In genomic region chr2:144425761-144426160, GRCm38 (mm10) we compare ENCODE assay signal across 20 mouse cellular contexts. TPM values are rescaled to one million over a fixed set of nuclear protein-coding genes. Genes with fewer than 3 reads are reported as not detected.
A peak's percentile ranks its signal among the peaks of the same experiment; 100 is the strongest.
DNase-seq lines count a peak whose midpoint lies in the region; ATAC-seq and TF ChIP-seq lines count a peak whose summit lies in the region.
"Had no signal": no experiment of that assay in that cellular context is flagged by ENCODE, and none has a peak within 500 bp of the region (broad histone marks: within the 10 kb centered on the region; RNA-seq: fewer than 3 reads in every experiment).

No protein-coding gene starts in this region.

- peak; percentile 41 for DNase-seq in kidney, adult 11 months
- peak; percentile 74 for DNase-seq in adipocyte (ENCODE audit: low spot score)
- peak; percentile 7 for DNase-seq in kidney, postnatal 0 days (ENCODE audit: low spot score)
- peak; percentile 45 to 53 for DNase-seq in kidney, postnatal 36 days
- DNase-seq in embryo, embryonic 10 days (ENCODE audit: low spot score) = no peak
- no peak for DNase-seq in stomach, postnatal 0 days (ENCODE audit: low spot score)
- DNase-seq: adrenal gland, postnatal 14 days; cerebellum, adult 18-20 months; cerebellum, postnatal 10 days; embryo, embryonic 11 days; gastrocnemius, adult 2 months; gastrocnemius, postnatal 25 days had no signal

- H3K27me3 ChIP-seq in kidney, embryonic 14.5 days (ENCODE audit: control insufficient read depth, insufficient read depth, low read length) = no peaks in the 10 kb centered on the region
- no peaks in the 10 kb centered on the region for H3K27me3 ChIP-seq in kidney, postnatal 0 days (ENCODE audit: insufficient read depth, low read length)
- no peaks in the 10 kb centered on the region for H3K27me3 ChIP-seq in stomach, postnatal 0 days (ENCODE audit: control insufficient read depth, insufficient read depth, low read length)
- H3K27me3 ChIP-seq: embryonic facial prominence, embryonic 15.5 days; heart, embryonic 12.5 days had no signal

- no peak overlapping the region for H3K4me3 ChIP-seq in kidney, embryonic 14.5 days (ENCODE audit: low read length)
- H3K4me3 ChIP-seq in kidney, postnatal 0 days (replicated peaks; ENCODE audit: low read depth, low read length) = no peak overlapping the region
- no peak overlapping the region for H3K4me3 ChIP-seq in stomach, postnatal 0 days (ENCODE audit: low read depth, low read length)
- H3K4me3 ChIP-seq: embryonic facial prominence, embryonic 15.5 days; erythroblast, embryonic 14.5 days; forebrain, embryonic 10.5 days; gastrocnemius, adult 2 months; heart, embryonic 12.5 days; hindbrain, embryonic 10.5 days had no signal

- no peak for ATAC-seq in kidney, embryonic 14.5 days (ENCODE audit: low FRiP score, low TSS enrichment)
- no peak for ATAC-seq in kidney, postnatal 0 days (replicated peaks; ENCODE audit: low FRiP score, low read depth)
- no peak for ATAC-seq in stomach, postnatal 0 days (ENCODE audit: low FRiP score, low TSS enrichment)
- ATAC-seq: forebrain, embryonic 14.5 days had no signal

- TF ChIP-seq CTCF in kidney, postnatal 0 days (IDR thresholded peaks at IDR 0.05; ENCODE audit: low read depth) = no peak
- TF ChIP-seq CTCF in stomach, postnatal 0 days (IDR thresholded peaks at IDR 0.05; ENCODE audit: low read depth) = no peak

- 0 out of 2 replicates have a peak, but pooled peaks cover 5% of the 10 kb centered on the region for H3K4me1 ChIP-seq in kidney, embryonic 14.5 days (ENCODE audit: control insufficient read depth, insufficient read depth, low read length)
- no peaks in the 10 kb centered on the region for H3K4me1 ChIP-seq in kidney, postnatal 0 days (replicated peaks; ENCODE audit: insufficient read depth, low read length)
- no peaks in the 10 kb centered on the region for H3K4me1 ChIP-seq in stomach, postnatal 0 days (replicated peaks; ENCODE audit: control insufficient read depth, insufficient read depth)
- H3K4me1 ChIP-seq: embryonic facial prominence, embryonic 15.5 days; forebrain, embryonic 10.5 days; heart, embryonic 12.5 days; hindbrain, embryonic 10.5 days had no signal

- H3K9me3 ChIP-seq in kidney, embryonic 14.5 days (ENCODE audit: control insufficient read depth, low read length) = no peaks in the 10 kb centered on the region
- no peaks in the 10 kb centered on the region for H3K9me3 ChIP-seq in kidney, postnatal 0 days (replicated peaks; ENCODE audit: low read length)
- H3K9me3 ChIP-seq in stomach, postnatal 0 days (ENCODE audit: control insufficient read depth, low read length) = no peaks in the 10 kb centered on the region; the same call in 1 of the 2 replicates
- H3K9me3 ChIP-seq: embryonic facial prominence, embryonic 15.5 days; forebrain, embryonic 10.5 days; heart, embryonic 12.5 days; hindbrain, embryonic 10.5 days had no signal

- WGBS in kidney, embryonic 14.5 days = 20% methylated on average over 1 of the region's 1 CpGs
- WGBS in kidney, postnatal 0 days = 25% methylated on average over 1 of the region's 1 CpGs
- WGBS in stomach, postnatal 0 days = 75% methylated on average over 1 of the region's 1 CpGs

- TF ChIP-seq EP300 in stomach, postnatal 0 days (optimal IDR thresholded peaks at IDR 0.05) = no peak

- no peak overlapping the region for H3K27ac ChIP-seq in kidney, embryonic 14.5 days (ENCODE audit: low read depth, low read length)
- H3K27ac ChIP-seq in kidney, postnatal 0 days = no peak overlapping the region
- no peak overlapping the region for H3K27ac ChIP-seq in stomach, postnatal 0 days (replicated peaks)
- H3K27ac ChIP-seq: embryonic facial prominence, embryonic 15.5 days; forebrain, embryonic 10.5 days; gastrocnemius, adult 2 months; hindbrain, embryonic 10.5 days had no signal

- H3K36me3 ChIP-seq in kidney, embryonic 14.5 days (ENCODE audit: control insufficient read depth, insufficient read depth, low read length) = no peaks in the 10 kb centered on the region
- no peaks in the 10 kb centered on the region for H3K36me3 ChIP-seq in kidney, postnatal 0 days (ENCODE audit: insufficient read depth, low read length)
- no peaks in the 10 kb centered on the region for H3K36me3 ChIP-seq in stomach, postnatal 0 days (ENCODE audit: control insufficient read depth, insufficient read depth, low read length)
- H3K36me3 ChIP-seq: embryonic facial prominence, embryonic 15.5 days; forebrain, embryonic 10.5 days; heart, embryonic 12.5 days; hindbrain, embryonic 10.5 days had no signal

- no peak overlapping the region for H3K9ac ChIP-seq in kidney, embryonic 14.5 days (ENCODE audit: low read depth, low read length)
- no peak overlapping the region for H3K9ac ChIP-seq in kidney, postnatal 0 days (ENCODE audit: low read depth, low read length)
- no peak overlapping the region for H3K9ac ChIP-seq in stomach, postnatal 0 days (ENCODE audit: low read length)
- H3K9ac ChIP-seq: embryonic facial prominence, embryonic 15.5 days; heart, embryonic 12.5 days had no signal

- no peak overlapping the region for H3K4me2 ChIP-seq in kidney, embryonic 14.5 days (replicated peaks; ENCODE audit: low read depth, low read length)
- H3K4me2 ChIP-seq in kidney, postnatal 0 days (ENCODE audit: low read length) = no peak overlapping the region
- no peak overlapping the region for H3K4me2 ChIP-seq in stomach, postnatal 0 days (replicated peaks; ENCODE audit: low read depth)
- H3K4me2 ChIP-seq: embryonic facial prominence, embryonic 15.5 days; heart, embryonic 12.5 days had no signal

RNA-seq across cellular contexts. Expression of gene Pet117, which starts 57.0 kb away (rescaled TPM):
- not detected in 2 replicates for polyA plus RNA-seq in kidney, embryonic 14.5 days (2014; fragmentation: Nextera tagmentation; extraction: Ambion mirVana)
- polyA plus RNA-seq in kidney, postnatal 0 days (2015; fragmentation: Nextera tagmentation; extraction: Ambion mirVana) = 3.2 and 3.3 TPM in 2 replicates
- 2.4 and 2.5 TPM in 2 replicates for polyA plus RNA-seq in stomach, postnatal 0 days (2015; fragmentation: Nextera tagmentation; extraction: Ambion mirVana)
- polyA plus RNA-seq: embryonic facial prominence, embryonic 11.5 days had no signal

RNA-seq across cellular contexts. Expression of gene Kat14, which starts 57.0 kb away (rescaled TPM):
- polyA plus RNA-seq in kidney, embryonic 14.5 days (2014; fragmentation: Nextera tagmentation; extraction: Ambion mirVana) = 34.8 and 47.5 TPM in 2 replicates
- 36.5 and 37.5 TPM in 2 replicates for polyA plus RNA-seq in kidney, postnatal 0 days (2015; fragmentation: Nextera tagmentation; extraction: Ambion mirVana)
- polyA plus RNA-seq in stomach, postnatal 0 days (2015; fragmentation: Nextera tagmentation; extraction: Ambion mirVana) = 20.9 and 21.4 TPM in 2 replicates

Comparison
In these comparisons a context has a peak if more than half of its experiments do, and no peak if none do; other contexts are left out.
1. DNase-seq: peak in kidney, adult 11 months (single experiment), adipocyte (single experiment), kidney, postnatal 0 days (single experiment) and kidney, postnatal 36 days (2 of 2); none in embryo, embryonic 10 days (single experiment) and stomach, postnatal 0 days (single experiment).